Comparison of ENCODE assay signal across 10 mouse cellular contexts in genomic region chr17:90696071-90696800, GRCm38 (mm10).
DNase-seq lines count a peak whose midpoint lies in the region; ATAC-seq lines count a peak whose summit lies in the region.
"Had no signal": no experiment of that assay in that cellular context is flagged by ENCODE, and none has a peak within 500 bp of the region (broad histone marks: within the 10 kb centered on the region; RNA-seq: fewer than 3 reads in every experiment).

No protein-coding gene starts in this region.

- H3K27me3 ChIP-seq in forebrain, embryonic 13.5 days = peaks cover 12% of the 10 kb centered on the region
- no peaks in the 10 kb centered on the region for H3K27me3 ChIP-seq in midbrain, embryonic 13.5 days
- H3K27me3 ChIP-seq: limb, embryonic 15.5 days had no signal

- H3K4me1 ChIP-seq in forebrain, embryonic 13.5 days = peaks cover 22% of the 10 kb centered on the region
- peaks cover 23% of the 10 kb centered on the region for H3K4me1 ChIP-seq in midbrain, embryonic 13.5 days (replicated peaks)
- H3K4me1 ChIP-seq: limb, embryonic 15.5 days had no signal

- H3K9me3 ChIP-seq in forebrain, embryonic 13.5 days (replicated peaks) = no peaks in the 10 kb centered on the region
- H3K9me3 ChIP-seq in midbrain, embryonic 13.5 days = no peaks in the 10 kb centered on the region
- H3K9me3 ChIP-seq: limb, embryonic 15.5 days had no signal

- no peaks in the 10 kb centered on the region for H3K36me3 ChIP-seq in forebrain, embryonic 13.5 days (ENCODE audit: poor library complexity, severe bottlenecking)
- H3K36me3 ChIP-seq in midbrain, embryonic 13.5 days = no peaks in the 10 kb centered on the region
- H3K36me3 ChIP-seq: limb, embryonic 15.5 days had no signal

- peak; percentile 90 for ATAC-seq in forebrain, embryonic 13.5 days
- peak; percentile 91 for ATAC-seq in midbrain, embryonic 13.5 days

- intact Hi-C loops in heart, postnatal 36 days (cut with DNase I) = no loop called here

- H3K9ac ChIP-seq in forebrain, embryonic 13.5 days = no peak overlapping the region; the same call in 1 of the 2 replicates
- no peak overlapping the region for H3K9ac ChIP-seq in midbrain, embryonic 13.5 days (replicated peaks)
- H3K9ac ChIP-seq: limb, embryonic 15.5 days had no signal

- under 1% methylated on average over 6 of the region's 6 CpGs for WGBS in forebrain, embryonic 13.5 days
- WGBS in midbrain, embryonic 13.5 days = 3% methylated on average over 6 of the region's 6 CpGs

- H3K4me3 ChIP-seq in forebrain, embryonic 13.5 days = no peak overlapping the region
- H3K4me3 ChIP-seq in midbrain, embryonic 13.5 days (replicated peaks) = no peak overlapping the region
- H3K4me3 ChIP-seq: erythroblast, embryonic 14.5 days; limb, embryonic 15.5 days had no signal

- DNase-seq in ES-CJ7 (ENCODE audit: low read depth, low spot score) = peak; percentile 46
- peak; percentile 93 for DNase-seq in R1 (ENCODE audit: low read depth, low spot score)
- DNase-seq in layer of hippocampus, adult 9-10 months (ENCODE audit: low spot score) = no peak
- DNase-seq in layer of hippocampus, postnatal 10 days (ENCODE audit: low spot score in 2 of 2) = no peak
- no peak for DNase-seq in heart, postnatal 36 days
- DNase-seq: heart, postnatal 4 days had no signal

- peak overlapping the region; percentile 60 for H3K27ac ChIP-seq in forebrain, embryonic 13.5 days
- H3K27ac ChIP-seq in midbrain, embryonic 13.5 days = peak overlapping the region; percentile 90
- H3K27ac ChIP-seq: limb, embryonic 15.5 days had no signal

- peak overlapping the region; percentile 28 for H3K4me2 ChIP-seq in forebrain, embryonic 13.5 days
- peak overlapping the region; percentile 10; the same call in 1 of the 2 replicates for H3K4me2 ChIP-seq in midbrain, embryonic 13.5 days (replicated peaks)
- H3K4me2 ChIP-seq: limb, embryonic 15.5 days had no signal

Comparison
In these comparisons a context has a peak if more than half of its experiments do, and no peak if none do; other contexts are left out.
1. DNase-seq: peak in ES-CJ7 (single experiment) and R1 (single experiment); none in layer of hippocampus, adult 9-10 months (single experiment), layer of hippocampus, postnatal 10 days (0 of 2) and heart, postnatal 36 days (0 of 2).